Mouse (Mus musculus) brain, embryonic 14.5 days (tissue): ENCODE measurements at regions not wholly inside any gene's neighbourhood (a gene's known extent, or its start where the extent isn't known, plus 50 kb on each side); places are given as distances from the start of the nearest gene placed in this dataset.

Experiments
- CTCF ChIP-seq: fragments of 200-500 bp; IDR thresholded peaks from 2 replicates; pipeline ENCODE4 v1.5.1; 2012; ENCODE audit warnings: inconsistent platforms, mild to moderate bottlenecking, moderate library complexity, borderline replicate concordance; ENCODE audit not compliant: insufficient read depth, insufficient read length; ENCODE audit errors: extremely low read depth
- POLR2A ChIP-seq: fragments of 200-500 bp; IDR thresholded peaks from 2 replicates; pipeline ENCODE4 v1.6.1; 2012; ENCODE audit warnings: mild to moderate bottlenecking, inconsistent platforms, borderline replicate concordance; ENCODE audit not compliant: poor library complexity, insufficient read depth, insufficient read length, severe bottlenecking; ENCODE audit errors: extremely low read depth

- no peak for TF ChIP-seq POLR2A
- no peak for TF ChIP-seq CTCF
These were observed 668.4 kb upstream of the Isx start for GRCm38 (mm10) chr8:74204601-74205000.
